Mouse (Mus musculus) kidney, postnatal 14 days (tissue): ENCODE measurements around the gene Ciao1.
"Not testable (repeated sequence)": the region's sequence is repeated elsewhere in the genome, so short reads cannot be mapped to it uniquely, and the experiment has no call there.

Experiments used
- DNase-seq: peaks from one replicate; pipeline ENCODE4 v3.0.0; 2022; ENCODE audit warnings: mixed read lengths

Ciao1 gene

DNA sequence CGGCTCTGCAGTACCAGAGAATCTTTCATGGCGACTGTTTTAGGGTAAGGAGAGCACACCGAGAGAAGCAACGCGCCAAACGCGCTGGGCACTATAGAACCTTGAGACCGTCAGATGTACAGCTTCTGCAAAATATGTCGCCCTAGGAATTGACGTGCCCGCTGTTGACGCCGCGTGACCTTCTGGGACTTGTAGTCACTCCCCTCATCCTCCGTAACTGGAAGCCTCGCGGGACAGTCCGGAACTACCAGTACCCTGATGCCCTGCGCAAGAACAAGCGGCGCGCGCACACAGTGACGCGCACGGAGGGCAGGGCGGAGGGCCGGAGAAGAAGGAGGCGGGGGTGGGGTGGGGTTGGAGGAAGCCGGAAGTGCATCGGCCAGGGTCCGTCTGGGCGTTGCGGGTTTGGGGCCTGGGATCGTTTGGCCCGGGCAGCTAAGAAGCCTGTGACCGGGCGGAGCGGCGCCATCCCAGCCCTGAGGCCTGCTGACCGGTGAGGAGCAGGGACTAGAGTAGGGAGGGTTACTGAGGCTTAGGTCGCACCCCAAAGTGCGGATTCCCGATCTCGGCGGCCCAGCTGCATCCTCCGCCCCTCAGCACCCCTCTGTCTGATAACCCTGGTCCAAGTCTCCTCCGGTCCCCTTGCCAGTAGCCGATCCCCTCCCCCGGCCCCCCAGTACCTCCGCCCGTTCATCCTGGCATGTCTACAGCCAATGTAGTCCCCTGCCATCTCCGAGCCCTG, at the start of gene Ciao1, which contains the start of gene Tmem127:
TSS of gene Ciao1 (minus strand) at position 225 of the 742 bp plus-strand sequence.
TSS of gene Tmem127 (plus strand) at position 317 of the 742 bp plus-strand sequence.
- peak; percentile 99 for DNase-seq

DNA sequence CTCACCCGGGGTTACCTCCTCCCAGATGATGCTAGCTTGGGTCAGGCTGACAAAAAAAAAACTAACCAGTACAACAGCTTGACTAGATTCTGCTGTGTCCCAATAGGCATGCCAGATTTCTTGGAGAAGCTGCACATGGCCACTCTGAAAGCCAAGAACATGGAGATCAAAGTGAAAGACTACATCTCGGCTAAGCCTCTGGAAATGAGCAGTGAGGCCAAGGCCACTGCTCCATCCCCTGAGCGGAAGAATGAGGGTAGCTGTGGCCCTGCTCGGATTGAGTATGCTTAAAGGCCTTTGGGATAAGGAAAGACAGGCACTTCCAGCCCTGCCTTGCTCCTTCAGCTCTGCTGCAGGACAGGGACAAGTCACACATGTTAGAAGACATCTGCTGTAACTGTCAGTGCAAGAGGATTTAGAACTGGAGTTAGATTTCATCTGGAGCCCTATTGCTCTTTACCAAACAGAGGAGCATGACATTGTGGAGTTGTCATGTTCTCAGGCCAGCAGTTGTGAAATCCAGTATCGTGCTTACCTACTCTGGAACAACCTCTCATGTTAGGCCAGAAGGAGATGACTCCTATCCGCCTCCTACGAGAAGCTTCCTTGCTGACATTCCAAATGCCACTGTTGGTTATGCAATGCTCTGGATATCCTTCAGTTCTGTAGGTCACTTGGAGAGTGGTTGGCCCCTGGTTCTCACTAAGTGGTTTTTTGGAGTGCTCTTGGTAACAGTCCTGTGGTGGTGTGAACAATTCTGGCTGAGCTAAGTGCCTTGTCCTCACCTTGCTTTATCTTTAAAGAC, 49.6 kb upstream of the Ciao1 start:
- no peak for DNase-seq

DNA sequence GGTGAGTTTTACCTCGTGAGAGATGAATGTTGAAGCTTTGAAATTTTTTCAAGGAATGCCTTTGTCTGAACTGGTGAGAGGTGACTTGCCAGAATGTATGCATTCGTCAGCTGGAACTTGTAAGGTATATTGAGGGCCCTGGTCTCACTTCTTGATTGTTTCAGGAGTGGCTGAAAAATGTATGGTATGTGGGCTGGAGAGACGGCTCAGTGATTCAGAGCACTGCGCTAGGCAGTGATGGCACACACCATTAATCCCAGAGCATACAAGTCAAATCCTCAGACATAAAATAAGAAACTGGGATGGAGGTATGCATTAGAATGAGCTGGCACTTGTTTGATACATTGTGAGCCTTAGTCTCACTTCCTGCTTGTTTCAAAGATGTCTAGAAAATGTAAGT, 44.6 kb upstream of the Ciao1 start:
- no peak for DNase-seq

DNA sequence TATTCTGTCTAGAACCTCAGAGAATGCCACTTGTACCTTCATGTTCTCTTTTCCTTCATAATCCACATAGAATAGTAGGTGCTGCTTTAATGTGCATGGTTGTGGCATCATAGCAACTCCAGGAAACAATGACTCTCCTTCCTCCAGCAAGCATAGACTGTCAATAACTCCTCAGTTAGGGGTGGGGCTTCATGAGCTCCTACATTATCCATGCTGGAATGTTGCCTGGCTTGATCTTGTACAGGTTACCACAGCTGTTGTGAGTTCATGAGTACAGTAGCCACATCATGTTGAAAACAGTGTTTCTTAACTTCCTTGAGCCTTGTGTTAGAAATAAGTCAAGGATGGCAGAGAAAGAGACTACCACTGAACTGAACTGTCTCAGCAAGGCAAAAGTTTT, 30.5 kb upstream of the Ciao1 start:
- peak; percentile 25 for DNase-seq

DNA sequence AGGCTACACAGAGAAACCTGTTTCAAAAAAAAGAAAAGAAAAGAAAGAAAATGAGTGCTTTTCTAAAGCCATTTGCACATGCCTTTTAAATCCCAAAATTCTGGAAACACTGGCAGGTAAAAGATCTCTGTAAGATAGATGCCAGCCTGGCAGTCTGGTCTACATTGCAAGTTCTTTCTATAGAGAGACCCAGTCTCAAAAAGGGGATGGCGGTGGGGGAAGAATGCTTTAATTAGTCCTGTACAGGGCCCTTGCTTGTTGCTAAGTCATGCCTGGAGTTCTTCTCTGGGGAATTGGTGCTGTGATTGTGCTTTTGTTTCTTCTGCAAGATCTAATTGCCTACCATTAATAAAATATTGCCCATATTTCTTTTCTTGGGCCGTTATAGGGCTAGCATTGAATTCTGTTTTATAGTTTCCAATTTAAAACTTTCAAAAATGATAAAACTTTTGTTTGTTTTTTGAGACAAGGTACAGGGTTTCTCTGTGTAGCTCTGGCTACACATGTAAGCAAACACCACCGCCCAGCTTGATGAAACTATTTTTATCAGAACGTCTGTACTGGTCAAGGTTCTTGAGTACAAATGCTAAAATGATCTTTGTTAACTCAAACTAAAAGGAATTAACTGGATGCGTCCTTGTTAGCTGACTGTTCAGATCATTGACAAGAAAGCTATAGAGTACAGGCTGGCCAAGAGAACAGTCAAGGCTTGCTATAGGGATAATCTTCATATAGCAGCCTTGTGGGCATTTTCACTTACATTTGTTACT, 28.1 kb upstream of the Ciao1 start:
- DNase-seq, result no peak

DNA sequence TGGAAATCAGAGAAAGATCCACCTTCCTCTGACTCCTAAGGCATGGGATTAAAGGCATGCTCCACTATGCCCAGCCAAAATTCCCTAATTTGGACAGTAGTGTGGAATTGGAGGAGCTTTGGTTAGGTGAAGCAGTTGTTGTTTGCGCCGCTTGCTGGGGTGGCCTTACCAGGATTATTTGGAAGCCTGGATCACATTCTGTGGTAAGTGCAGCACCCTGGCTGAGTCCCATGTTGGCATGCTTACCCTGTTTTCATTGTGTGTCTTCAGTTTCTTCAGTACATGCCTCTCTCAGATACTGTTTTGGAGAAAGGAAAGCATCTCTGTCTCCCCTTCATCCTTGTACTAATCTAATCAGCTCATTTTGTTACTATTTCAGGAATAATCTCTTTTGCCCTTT, 27.0 kb upstream of the Ciao1 start:
- DNase-seq, result no peak

DNA sequence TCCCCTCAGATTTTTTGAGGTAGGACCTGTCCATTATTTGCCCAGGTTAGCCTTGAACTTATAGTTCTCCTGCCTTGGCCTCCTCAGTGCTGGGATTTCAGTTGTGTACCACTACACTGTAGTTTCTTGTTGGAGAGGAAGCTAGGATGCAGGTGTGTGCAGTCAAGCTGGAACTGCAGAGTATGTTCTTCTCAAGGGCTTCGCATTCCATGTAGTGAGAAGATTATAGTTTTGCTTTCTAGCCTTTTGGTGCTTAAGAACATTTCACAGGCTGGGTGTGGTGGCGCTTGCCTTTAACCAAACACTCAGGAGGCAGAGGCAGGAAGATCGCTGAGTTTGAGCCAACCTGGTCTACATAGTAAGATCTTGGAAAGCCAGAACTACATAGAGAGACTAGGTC, 25.2 kb upstream of the Ciao1 start:
- DNase-seq, result no peak

DNA sequence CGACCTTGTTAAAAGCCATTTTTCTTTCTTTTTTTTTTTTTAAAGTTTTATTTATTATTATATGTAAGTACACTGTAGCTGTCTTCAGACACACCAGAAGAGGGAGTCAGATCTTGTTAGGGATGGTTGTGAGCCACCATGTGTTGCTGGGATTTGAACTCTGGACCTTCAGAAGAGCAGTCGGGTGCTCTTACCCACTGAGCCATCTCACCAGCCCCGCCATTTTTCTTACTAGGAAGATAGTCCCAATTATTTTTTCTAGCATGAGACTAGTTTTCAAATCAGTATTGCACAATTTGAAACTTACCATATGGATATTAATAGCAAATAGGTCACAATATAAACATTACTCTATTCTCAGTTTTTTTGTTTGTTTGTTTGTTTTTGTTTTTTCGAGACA, 24.4 kb upstream of the Ciao1 start:
- DNase-seq, result not testable (repeated sequence)

DNA sequence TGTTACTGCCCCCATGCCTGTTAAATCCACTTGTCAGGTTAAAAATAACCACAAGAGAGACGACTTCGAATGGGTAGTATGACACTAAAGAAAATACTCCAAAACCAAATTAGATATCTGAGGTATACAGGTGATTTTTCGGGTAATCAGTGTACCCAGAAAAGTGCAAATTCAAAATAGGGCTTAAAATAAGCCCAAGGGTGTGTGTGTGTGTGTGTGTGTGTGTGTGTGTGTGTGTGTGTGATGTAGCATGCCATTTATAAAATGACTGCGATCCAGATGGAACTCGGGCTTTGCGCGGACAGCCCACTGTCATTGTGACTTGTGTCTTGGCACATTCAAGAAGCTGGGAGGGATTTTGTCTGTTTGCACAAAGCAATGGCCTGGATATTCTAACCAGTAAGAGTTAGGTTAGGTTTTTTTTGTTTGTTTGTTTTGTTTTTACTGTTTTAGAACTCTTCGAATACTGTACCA, 23.5 kb upstream of the Ciao1 start:
- DNase-seq, result peak; percentile 39

DNA sequence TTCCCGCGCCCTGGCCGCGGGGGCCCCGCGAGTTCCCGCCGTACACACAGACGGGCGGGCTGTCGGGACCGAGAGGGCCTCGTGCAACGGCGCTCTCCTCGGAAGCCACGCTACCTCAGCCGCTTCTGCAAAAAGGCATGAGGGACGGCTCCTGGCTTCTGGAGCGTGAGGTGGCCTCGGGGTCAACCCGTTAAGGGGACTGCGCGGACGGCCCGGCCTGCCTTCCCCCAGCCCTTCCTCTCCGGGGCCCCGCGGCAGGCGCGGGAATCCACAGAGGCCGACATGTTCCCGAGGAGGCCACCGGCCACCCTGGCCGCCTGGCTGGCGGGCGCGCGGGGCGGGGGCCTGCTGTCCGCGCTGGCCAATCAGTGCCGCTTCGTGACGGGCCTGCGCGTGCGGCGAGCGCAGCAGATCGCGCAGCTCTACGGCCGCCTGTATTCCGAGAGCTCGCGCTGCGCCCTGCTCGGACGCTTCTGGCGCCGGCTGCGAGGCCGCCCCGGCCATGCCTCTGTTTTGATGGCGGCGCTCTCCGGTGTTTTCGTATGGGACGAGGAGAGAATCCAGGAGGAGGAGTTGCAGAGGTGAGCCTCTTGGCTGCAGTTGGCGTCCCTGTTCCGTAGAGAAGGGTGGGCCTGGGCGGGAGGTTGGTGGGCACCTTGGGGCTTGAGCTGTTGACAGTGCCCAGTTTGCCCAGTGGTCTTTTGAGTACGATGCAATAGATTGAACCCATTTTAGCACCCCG, 22.9 kb upstream of the Ciao1 start:
- DNase-seq, result peak; percentile 93

DNA sequence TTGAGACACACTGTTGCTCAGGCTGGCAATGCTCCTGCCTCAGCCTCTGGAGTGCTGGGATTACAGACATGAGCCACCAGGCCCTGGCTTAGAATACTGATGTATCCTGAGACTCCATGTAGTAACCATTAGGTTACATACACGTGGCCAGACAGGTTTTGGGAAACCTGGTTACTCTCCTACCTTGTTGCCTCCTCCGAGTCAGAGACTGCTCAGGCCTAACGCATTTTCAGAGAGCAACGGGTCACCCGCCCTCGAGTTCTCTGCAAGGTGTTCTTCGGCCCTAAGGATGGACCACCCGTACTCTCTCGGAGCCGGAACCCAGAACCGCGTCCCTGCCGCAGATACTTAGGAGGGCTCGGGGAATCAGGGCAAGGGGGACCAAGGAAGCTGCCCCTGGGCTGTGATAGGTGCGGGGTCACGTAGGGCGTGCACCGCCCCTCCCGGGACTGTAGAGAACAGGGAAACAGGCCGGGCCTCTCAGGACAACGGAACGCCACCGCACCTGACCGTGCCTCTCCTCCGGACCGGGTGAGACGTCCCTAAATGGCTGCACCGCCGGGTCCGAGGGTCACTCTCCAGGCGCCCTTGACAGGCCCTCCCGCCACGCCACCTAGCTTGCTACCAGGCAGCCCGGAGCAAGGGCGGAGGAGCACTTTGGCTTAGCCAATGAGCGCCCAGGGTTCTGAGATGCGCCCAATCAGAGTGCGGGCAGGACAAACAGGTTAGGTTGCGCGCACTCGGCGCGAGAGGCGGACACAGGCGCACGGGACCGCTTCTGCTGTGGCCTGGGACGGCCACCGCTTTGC, 22.1 kb upstream of the Ciao1 start, which contains the start of gene Stard7:
TSS of gene Stard7 (plus strand) at position 728 of the 809 bp plus-strand sequence.
- peak; percentile 98 for DNase-seq

DNA sequence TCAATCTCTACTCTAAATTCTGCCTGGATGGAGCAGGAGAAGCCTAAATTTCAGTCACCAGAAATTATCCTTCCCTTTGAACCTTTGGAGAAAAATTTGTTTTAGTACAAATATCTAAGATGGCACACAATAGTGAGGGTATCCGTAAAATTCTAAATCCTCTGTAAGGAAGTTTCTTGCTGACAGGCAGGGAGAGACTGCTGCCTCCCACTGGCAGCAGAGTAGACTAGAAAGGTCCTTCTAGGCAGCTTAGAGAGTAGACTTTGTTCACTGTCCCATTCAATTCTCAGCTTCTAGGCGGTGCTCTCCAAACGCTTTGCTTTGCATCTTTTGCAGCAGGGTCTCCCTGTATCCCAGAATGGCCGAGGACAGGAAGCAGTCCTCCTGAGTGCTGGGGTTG, 20.2 kb upstream of the Ciao1 start:
- peak; percentile 22 for DNase-seq

DNA sequence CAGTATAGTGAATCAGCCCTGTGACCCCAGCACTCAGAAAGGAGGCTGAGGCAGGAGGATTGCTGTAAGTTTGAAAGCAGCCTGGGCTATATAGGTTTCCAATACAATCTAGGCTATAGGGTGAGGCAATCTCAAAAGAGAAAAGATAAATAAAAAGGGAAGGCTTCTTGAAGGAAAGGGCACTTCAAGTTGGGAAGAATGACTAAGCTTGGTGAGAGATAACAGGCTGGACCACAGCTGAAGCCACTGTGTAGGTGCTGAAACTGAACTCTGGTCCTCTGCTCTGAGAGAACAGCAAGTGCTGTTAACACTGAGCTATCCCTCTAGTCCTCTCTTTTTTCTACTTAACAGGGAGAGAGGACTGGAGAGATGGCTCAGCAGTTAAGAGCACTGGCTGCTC, 14.9 kb upstream of the Ciao1 start:
- no peak for DNase-seq

DNA sequence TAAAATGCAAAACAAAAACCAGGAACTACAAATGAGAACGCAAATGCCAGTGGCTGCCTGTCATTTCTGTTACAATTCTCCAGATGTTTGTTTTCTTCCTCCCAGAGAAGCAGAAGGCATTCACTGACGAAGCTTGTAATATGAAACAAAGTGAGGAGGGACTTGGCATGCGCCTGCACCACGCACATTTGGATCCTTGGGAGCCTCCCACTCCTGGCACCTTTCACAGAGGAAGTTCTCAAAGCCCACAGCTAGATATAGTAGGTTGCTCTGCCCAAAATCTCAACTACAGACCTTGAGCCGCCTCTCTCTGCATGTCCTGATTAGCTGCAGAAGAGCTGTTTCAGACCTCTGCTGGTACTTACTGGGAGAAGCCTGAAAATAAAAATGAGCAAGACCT, 11.7 kb upstream of the Ciao1 start:
- no peak for DNase-seq

DNA sequence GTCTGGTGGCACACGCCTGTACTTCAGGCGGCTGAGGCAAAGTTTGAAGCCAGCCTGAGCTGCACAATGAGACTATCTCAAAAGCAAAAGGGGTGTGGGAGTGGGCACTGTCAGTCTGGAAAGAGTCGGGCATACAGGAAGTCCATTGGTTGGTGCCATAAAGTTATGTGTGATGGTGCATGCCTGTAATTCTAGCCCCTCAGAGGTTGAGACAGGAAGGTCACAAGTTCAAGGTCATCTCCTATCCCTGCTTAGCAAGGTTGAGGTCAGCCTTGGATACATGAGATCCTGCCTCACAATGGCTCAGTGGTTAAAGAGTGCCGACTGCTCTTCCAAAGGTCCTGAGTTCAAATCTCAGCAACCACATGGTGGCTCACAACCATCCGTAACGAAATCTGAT, 7.7 kb upstream of the Ciao1 start:
- no peak for DNase-seq

DNA sequence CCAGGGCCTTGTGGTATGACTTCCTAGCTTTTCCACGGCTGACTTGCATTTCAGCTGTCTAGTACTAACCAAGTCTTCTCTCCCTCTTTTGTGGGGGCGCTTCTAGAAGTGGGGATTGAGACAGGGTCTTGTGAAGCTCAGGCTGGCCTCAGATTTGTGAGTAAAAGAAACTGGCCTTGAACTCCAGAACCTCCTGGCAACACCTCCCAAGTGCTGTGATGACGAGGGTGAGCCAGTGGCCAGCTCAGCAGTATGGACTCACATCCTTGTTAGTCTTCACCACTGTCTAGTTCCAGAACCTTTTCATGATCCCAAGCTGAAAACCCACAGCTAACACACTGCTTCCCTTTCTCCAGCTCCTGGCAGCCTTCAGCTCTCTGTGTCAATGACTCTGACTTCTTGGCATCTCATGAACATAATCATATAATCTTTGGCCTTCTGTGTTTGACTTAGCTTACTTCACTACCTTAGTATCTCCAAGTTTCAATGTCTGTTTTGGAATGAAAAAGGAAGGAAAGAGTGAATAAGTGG, 7.1 kb upstream of the Ciao1 start:
- DNase-seq, result no peak

DNA sequence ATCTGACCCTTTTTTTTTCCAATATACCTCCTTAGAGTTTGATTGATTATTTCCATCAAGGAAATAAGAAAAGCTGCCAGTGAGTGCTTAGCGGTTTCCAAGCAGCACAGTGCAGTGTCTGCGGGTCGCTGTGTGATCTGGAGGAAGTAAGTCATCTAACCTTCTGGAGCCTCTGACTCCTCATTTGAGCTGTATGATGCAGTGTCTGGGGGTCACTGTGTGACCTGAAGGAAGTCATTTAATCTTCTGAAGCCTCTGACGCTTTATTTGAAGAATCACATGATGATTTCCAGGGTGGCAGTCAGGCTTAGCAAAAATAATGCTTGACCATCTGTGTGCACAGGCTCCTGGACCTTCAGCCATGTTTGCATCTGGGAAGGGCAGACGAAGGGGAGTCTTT, 5.2 kb upstream of the Ciao1 start:
- peak; percentile 41 for DNase-seq

DNA sequence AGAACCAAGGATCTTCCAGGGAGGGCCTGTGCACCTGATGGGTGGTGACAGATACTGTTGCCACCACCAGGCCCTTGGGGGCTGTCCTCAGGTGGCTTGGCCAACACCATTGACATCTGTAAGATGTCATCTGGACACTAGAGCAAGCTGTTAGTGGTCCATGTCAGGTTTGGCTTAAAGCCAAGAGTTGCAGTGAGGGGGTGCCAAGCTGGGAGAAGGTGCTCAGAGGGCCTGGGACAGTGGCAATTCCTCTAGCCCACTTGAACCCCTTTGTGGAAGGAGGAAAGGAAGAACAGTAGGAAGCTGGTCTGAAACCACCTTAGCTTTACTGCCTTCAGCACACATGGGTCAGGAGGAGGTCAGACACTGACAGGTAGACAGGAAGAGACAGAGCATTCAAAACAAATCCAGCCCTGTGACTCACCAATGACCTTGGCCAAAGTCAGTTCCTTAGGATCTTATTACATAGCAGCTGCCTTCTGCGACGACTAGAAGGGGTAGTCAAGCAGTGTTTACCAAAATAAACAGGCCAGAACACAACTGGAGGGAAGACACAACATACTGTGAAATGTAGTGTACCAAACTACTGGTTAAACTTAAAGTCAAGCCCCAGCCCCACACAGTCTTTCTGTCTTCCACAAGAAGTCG, 4.4 kb upstream of the Ciao1 start:
- DNase-seq, result peak; percentile 43

DNA sequence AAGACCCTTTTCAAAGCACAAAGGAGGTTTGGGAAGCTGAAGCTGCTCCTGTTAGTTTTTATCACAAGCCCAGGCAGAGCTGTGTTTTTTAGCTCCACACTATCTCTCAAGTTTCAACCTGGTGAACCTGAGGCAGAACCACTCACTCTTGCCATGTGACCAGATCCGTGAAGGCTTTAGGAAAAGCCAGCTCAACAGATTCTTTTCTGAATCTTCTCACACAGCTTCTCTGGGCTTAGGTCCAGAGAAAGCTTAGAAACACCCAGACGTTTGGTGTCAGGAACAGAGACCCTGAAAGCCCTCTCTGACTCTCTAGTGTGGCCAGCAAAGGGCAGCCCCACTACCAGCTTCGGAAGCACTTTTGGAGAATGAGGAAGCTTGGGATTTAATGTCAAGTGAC, 3.8 kb upstream of the Ciao1 start:
- DNase-seq, result peak; percentile 35

DNA sequence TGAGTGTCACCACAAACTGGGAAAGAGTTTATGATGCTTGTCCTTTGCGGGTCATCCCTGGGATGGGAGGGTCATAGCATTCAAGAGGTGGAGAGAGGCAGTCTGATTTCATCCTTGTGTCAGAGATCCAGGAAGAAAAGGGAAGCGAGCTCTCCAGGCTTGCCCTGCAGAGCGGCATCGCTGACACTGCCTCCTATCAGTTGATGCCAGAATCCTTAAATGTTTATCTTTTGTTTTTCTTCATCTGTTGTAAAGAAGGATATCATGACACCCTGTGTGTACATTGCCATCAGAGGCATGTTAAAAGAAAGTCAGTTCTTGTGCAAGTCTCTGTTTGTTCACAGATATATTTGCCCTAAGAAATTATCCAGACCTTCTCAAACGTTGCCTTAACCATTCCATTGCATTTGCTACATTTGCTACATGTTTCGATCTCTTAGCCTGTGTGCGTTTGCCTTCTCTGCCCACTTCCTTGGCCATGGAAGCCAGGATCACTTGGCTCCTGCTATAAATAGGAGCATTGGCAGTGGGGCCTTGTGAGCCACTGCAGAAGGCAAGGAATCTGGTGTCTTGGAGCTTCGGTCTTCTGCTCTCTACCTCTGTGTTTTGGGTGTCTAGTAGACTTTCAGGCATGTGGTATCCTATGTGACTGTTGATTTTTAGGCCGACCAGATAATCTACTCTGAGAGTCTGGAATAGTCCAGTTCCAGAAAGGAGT, 2.8 kb upstream of the Ciao1 start:
- no peak for DNase-seq
